Mouse (Mus musculus) intestine, embryonic 16.5 days (tissue): ENCODE results near the gene Atp1b3. TPM values are rescaled to one million over a fixed set of nuclear protein-coding genes. Genes with fewer than 3 reads are reported as not detected.
A peak's percentile ranks its signal among the peaks of the same experiment; 100 is the strongest.

Source experiments
- ATAC-seq: fragments of 200-750 bp; cut with Nextera tagmentation; 2 replicates; pipeline ENCODE4 v1.8.0; 2017; ENCODE audit warnings: moderate TSS enrichment, moderate library complexity
- H3K27ac ChIP-seq: fragments of 300-500 bp; sonication (generic); 2 replicates; pipeline ENCODE4 v1.5.1; 2014; ENCODE audit warnings: mild to moderate bottlenecking, low read length
- H3K27me3 ChIP-seq: fragments of 300-500 bp; sonication (generic); replicated peaks from 2 replicates; pipeline ENCODE4 v1.6.1; 2014; ENCODE audit warnings: low read length, control low read depth, mixed read lengths; ENCODE audit not compliant: control insufficient read depth, insufficient read depth
- H3K36me3 ChIP-seq: fragments of 300-500 bp; sonication (generic); 2 replicates; pipeline ENCODE4 v1.6.1; 2014; ENCODE audit warnings: low read length, control low read depth; ENCODE audit not compliant: control insufficient read depth, insufficient read depth
- H3K4me1 ChIP-seq: fragments of 300-500 bp; sonication (generic); 2 replicates; pipeline ENCODE4 v1.6.1; 2014; ENCODE audit warnings: low read length, control low read depth, mixed read lengths; ENCODE audit not compliant: control insufficient read depth, insufficient read depth
- H3K4me2 ChIP-seq: fragments of 300-500 bp; sonication (generic); 2 replicates; pipeline ENCODE4 v1.6.1; 2014; ENCODE audit warnings: low read depth, low read length, control low read depth
- H3K4me3 ChIP-seq: fragments of 300-500 bp; sonication (generic); 2 replicates; pipeline ENCODE4 v1.5.1; 2014; ENCODE audit warnings: mild to moderate bottlenecking, low read length
- H3K9ac ChIP-seq: fragments of 300-500 bp; sonication (generic); 2 replicates; pipeline ENCODE4 v1.6.1; 2014; ENCODE audit warnings: low read depth, low read length
- H3K9me3 ChIP-seq: fragments of 300-500 bp; sonication (generic); 2 replicates; pipeline ENCODE4 v1.6.1; 2016; ENCODE audit warnings: low read length, control low read depth; ENCODE audit not compliant: control insufficient read depth
- WGBS: fragments of 180-500 bp; shearing (Covaris S2); extraction: QIAGEN DNeasy Blood & Tissue Kit; methylation state at CpG from one replicate; pipeline ENCODE4 v1.1.7; 2014; 5-methylcytosine and 5-hydroxymethylcytosine counted together
- polyA plus RNA-seq: library from polyadenylated mRNA; unstranded; fragments of >200 nt; fragmentation: Nextera tagmentation; extraction: Ambion mirVana; gene quantifications from 2 replicates; pipeline ENCODE4 v1.2.1, GENCODE M21; 2015

The Atp1b3 gene
- polyA plus RNA-seq, 1 experiment from 2014 or later, result 129 TPM

- ATAC-seq, result peak; percentile 46; the same call in 1 of the 2 replicates
- no peak overlapping the region for H3K4me3 ChIP-seq
- no peaks in the 10 kb centered on the region for H3K4me1 ChIP-seq
- 39% methylated on average over 4 of the region's 4 CpGs for whole genome bisulfite sequencing
- H3K36me3 ChIP-seq, result 0 out of 2 replicates have a peak, but pooled peaks cover 4% of the 10 kb centered on the region
- no peak overlapping the region for H3K4me2 ChIP-seq
- no peaks in the 10 kb centered on the region for H3K9me3 ChIP-seq
- no peak overlapping the region for H3K27ac ChIP-seq
- H3K27me3 ChIP-seq, result no peaks in the 10 kb centered on the region
- no peak overlapping the region for H3K9ac ChIP-seq
Observed at GRCm38 (mm10) chr9:96350010-96350409, 14.2 kb downstream of the Atp1b3 start.

DNA sequence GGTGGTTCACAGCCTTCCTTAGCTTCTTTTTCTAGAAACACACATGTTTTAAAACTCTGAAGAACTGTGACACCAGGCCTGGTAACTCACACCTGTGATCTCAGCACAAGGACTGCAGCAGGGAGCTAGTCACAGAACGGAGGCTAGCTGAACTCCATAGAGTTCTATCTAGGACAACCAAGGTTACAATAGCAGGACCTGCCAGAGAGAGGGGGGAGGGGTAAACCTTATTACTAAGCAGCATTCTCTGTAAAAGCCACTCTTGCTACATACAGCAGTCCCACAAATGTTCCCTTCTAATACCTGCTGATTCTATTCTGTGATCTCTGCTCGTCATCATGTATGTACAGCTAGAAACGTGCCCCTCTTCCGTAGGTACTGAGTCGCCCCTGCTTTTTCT is 15.4 kb downstream of the Atp1b3 start:
- no peak overlapping the region for H3K27ac ChIP-seq
- no peaks in the 10 kb centered on the region for H3K4me1 ChIP-seq
- H3K9ac ChIP-seq, result no peak overlapping the region
- 0 out of 2 replicates have a peak, but pooled peaks cover 8% of the 10 kb centered on the region for H3K36me3 ChIP-seq
- H3K4me2 ChIP-seq, result no peak overlapping the region
- no peak overlapping the region for H3K4me3 ChIP-seq
- no peaks in the 10 kb centered on the region for H3K9me3 ChIP-seq
- ATAC-seq, result no peak
- WGBS, result 81% methylated on average over 5 of the region's 5 CpGs
- no peaks in the 10 kb centered on the region for H3K27me3 ChIP-seq

GRCm38 (mm10) chr9:96345750-96346149 is 18.5 kb downstream of the Atp1b3 start:
- no peak overlapping the region for H3K4me3 ChIP-seq
- ATAC-seq, result no peak
- H3K4me1 ChIP-seq, result no peaks in the 10 kb centered on the region
- 93% methylated on average over 3 of the region's 3 CpGs for whole genome bisulfite sequencing
- no peak overlapping the region for H3K27ac ChIP-seq
- no peak overlapping the region for H3K4me2 ChIP-seq
- H3K9ac ChIP-seq, result no peak overlapping the region
- H3K9me3 ChIP-seq, result no peaks in the 10 kb centered on the region
- H3K27me3 ChIP-seq, result no peaks in the 10 kb centered on the region
- H3K36me3 ChIP-seq, result 0 out of 2 replicates have a peak, but pooled peaks cover 3% of the 10 kb centered on the region

GRCm38 (mm10) chr9:96331146-96331545 is 33.1 kb downstream of the Atp1b3 start:
- Histone ChIP-seq H3K4me2 (no peak overlapping the region), H3K9me3 (no peaks in the 10 kb centered on the region), H3K9ac (no peak overlapping the region), H3K27ac (no peak overlapping the region), H3K4me1 (peaks cover 2% of the 10 kb centered on the region; the same call in 1 of the 2 replicates), H3K36me3 (peaks cover 5% of the 10 kb centered on the region; the same call in 1 of the 2 replicates), H3K27me3 (no peaks in the 10 kb centered on the region), H3K4me3 (no peak overlapping the region)
- peak; percentile 38; the same call in 1 of the 2 replicates for ATAC-seq
- WGBS, result 89% methylated on average over 5 of the region's 5 CpGs

- no peaks in the 10 kb centered on the region for H3K27me3 ChIP-seq
- WGBS, result 89% methylated on average over 4 of the region's 4 CpGs
- no peak overlapping the region for H3K4me2 ChIP-seq
- no peaks in the 10 kb centered on the region for H3K9me3 ChIP-seq
- no peak for ATAC-seq
- H3K4me1 ChIP-seq, result peaks cover 2% of the 10 kb centered on the region; the same call in 1 of the 2 replicates
- no peak overlapping the region for H3K9ac ChIP-seq
- H3K27ac ChIP-seq, result no peak overlapping the region
- no peak overlapping the region for H3K4me3 ChIP-seq
- H3K36me3 ChIP-seq, result 0 out of 2 replicates have a peak, but pooled peaks cover 2% of the 10 kb centered on the region
Observed at GRCm38 (mm10) chr9:96328226-96328625, 36.0 kb downstream of the Atp1b3 start.

GRCm38 (mm10) chr9:96326496-96326923 is 37.7 kb downstream of the Atp1b3 start:
- no peak overlapping the region for H3K9ac ChIP-seq
- no peaks in the 10 kb centered on the region for H3K9me3 ChIP-seq
- 67% methylated on average over 6 of the region's 6 CpGs for WGBS
- no peaks in the 10 kb centered on the region for H3K27me3 ChIP-seq
- no peak overlapping the region for H3K4me2 ChIP-seq
- H3K36me3 ChIP-seq, result no peaks in the 10 kb centered on the region
- peaks cover 2% of the 10 kb centered on the region; the same call in 1 of the 2 replicates for H3K4me1 ChIP-seq
- no peak for ATAC-seq
- 0 out of 2 replicates have a peak overlapping the region, but pooled peaks have one; percentile 8 for H3K27ac ChIP-seq
- no peak overlapping the region for H3K4me3 ChIP-seq

- no peak for ATAC-seq
- 0 out of 2 replicates have a peak, but pooled peaks cover 2% of the 10 kb centered on the region for H3K4me1 ChIP-seq
- WGBS, result 72% methylated on average over 4 of the region's 4 CpGs
- no peak overlapping the region for H3K4me2 ChIP-seq
- no peaks in the 10 kb centered on the region for H3K36me3 ChIP-seq
- H3K9ac ChIP-seq, result no peak overlapping the region
- no peak overlapping the region for H3K4me3 ChIP-seq
- no peaks in the 10 kb centered on the region for H3K27me3 ChIP-seq
- no peak overlapping the region for H3K27ac ChIP-seq
- no peaks in the 10 kb centered on the region for H3K9me3 ChIP-seq
Observed at GRCm38 (mm10) chr9:96324502-96324901, 39.7 kb downstream of the Atp1b3 start.

- H3K27ac ChIP-seq, result no peak overlapping the region
- H3K36me3 ChIP-seq, result 0 out of 2 replicates have a peak, but pooled peaks cover 2% of the 10 kb centered on the region
- H3K9me3 ChIP-seq, result no peaks in the 10 kb centered on the region
- no peaks in the 10 kb centered on the region for H3K27me3 ChIP-seq
- H3K4me2 ChIP-seq, result no peak overlapping the region
- no peak overlapping the region for H3K4me3 ChIP-seq
- 93% methylated on average over 15 of the region's 15 CpGs for WGBS
- H3K4me1 ChIP-seq, result 0 out of 2 replicates have a peak, but pooled peaks cover 2% of the 10 kb centered on the region
- no peak for ATAC-seq
- no peak overlapping the region for H3K9ac ChIP-seq
Observed at GRCm38 (mm10) chr9:96322411-96323152, 41.7 kb downstream of the Atp1b3 start.

GRCm38 (mm10) chr9:96320551-96320980 is 43.7 kb downstream of the Atp1b3 start:
- 0 out of 2 replicates have a peak, but pooled peaks cover 3% of the 10 kb centered on the region for H3K36me3 ChIP-seq
- ATAC-seq, result no peak
- H3K9ac ChIP-seq, result no peak overlapping the region
- no peaks in the 10 kb centered on the region for H3K9me3 ChIP-seq
- no peak overlapping the region for H3K4me3 ChIP-seq
- no peak overlapping the region for H3K4me2 ChIP-seq
- H3K27me3 ChIP-seq, result no peaks in the 10 kb centered on the region
- H3K27ac ChIP-seq, result no peak overlapping the region
- 79% methylated on average over 6 of the region's 6 CpGs for WGBS
- H3K4me1 ChIP-seq, result no peaks in the 10 kb centered on the region
